Mouse (Mus musculus) MEL (cell line): ENCODE data around the gene Hfe2. TPM values are rescaled to one million over a fixed set of nuclear protein-coding genes. Genes with fewer than 3 reads are reported as not detected.

Source experiments
- BHLHE40 ChIP-seq: IDR thresholded peaks from 2 replicates; pipeline ENCODE4 v1.6.1; 2012; ENCODE audit warnings: low read depth, mild to moderate bottlenecking, inconsistent platforms, low read length, improper control_type of control experiment, borderline replicate concordance
- CHD1 ChIP-seq: IDR thresholded peaks from 2 replicates; pipeline ENCODE4 v1.6.1; 2012; ENCODE audit warnings: low read depth, mild to moderate bottlenecking, inconsistent platforms, low read length, improper control_type of control experiment
- CHD2 ChIP-seq: IDR thresholded peaks from 2 replicates; pipeline ENCODE4 v1.6.1; 2011; ENCODE audit warnings: low read length, improper control_type of control experiment
- CTCF ChIP-seq, 3 experiments: IDR thresholded peaks in 2 of 3; conservative IDR thresholded peaks in 1 of 3; 2 replicates each; pipeline ENCODE4 v1.5.1; 2011 to 2012; ENCODE audit warnings: low read length in 3 of 3, low read depth in 2 of 3, mild to moderate bottlenecking in 2 of 3, improper control_type of control experiment in 1 of 3, inconsistent platforms in 1 of 3, mixed read lengths in 1 of 3, moderate library complexity in 1 of 3; ENCODE audit not compliant: control insufficient read depth in 1 of 3, insufficient read depth in 1 of 3, poor library complexity in 1 of 3, severe bottlenecking in 1 of 3
- ELF1 ChIP-seq: IDR thresholded peaks from 2 replicates; pipeline ENCODE4 v1.6.1; 2014; ENCODE audit warnings: low read depth, mild to moderate bottlenecking, inconsistent platforms, low read length, improper control_type of control experiment, moderate library complexity
- EP300 ChIP-seq, 2 experiments: IDR thresholded peaks; 2 replicates each; pipeline ENCODE4 v1.6.1; 2011; ENCODE audit warnings: improper control_type of control experiment in 2 of 2, low read length in 2 of 2, low read depth in 1 of 2, mild to moderate bottlenecking in 1 of 2
- ETS1 ChIP-seq: IDR thresholded peaks from 2 replicates; pipeline ENCODE4 v1.6.1; 2012; ENCODE audit warnings: low read depth, mild to moderate bottlenecking, inconsistent platforms, low read length, improper control_type of control experiment, moderate library complexity
- GATA1 ChIP-seq: IDR thresholded peaks from 2 replicates; pipeline ENCODE4 v1.6.1; 2011; ENCODE audit warnings: low read depth, low read length, improper control_type of control experiment
- JUND ChIP-seq: IDR thresholded peaks from 2 replicates; pipeline ENCODE4 v1.6.1; 2011; ENCODE audit warnings: low read depth, mild to moderate bottlenecking, improper control_type of control experiment, low read length
- MAX ChIP-seq: IDR thresholded peaks from 2 replicates; pipeline ENCODE4 v1.6.1; 2011; ENCODE audit warnings: low read length, improper control_type of control experiment
- MYB ChIP-seq: IDR thresholded peaks from 2 replicates; pipeline ENCODE4 v1.6.1; 2011; ENCODE audit warnings: mild to moderate bottlenecking, low read depth, low read length, improper control_type of control experiment
- MYC ChIP-seq: IDR thresholded peaks from 2 replicates; pipeline ENCODE4 v1.6.1; 2011; ENCODE audit warnings: low read depth, mild to moderate bottlenecking, low read length, improper control_type of control experiment, moderate library complexity
- NELFE ChIP-seq: IDR thresholded peaks from 2 replicates; pipeline ENCODE4 v1.6.1; 2011; ENCODE audit warnings: low read depth, low read length, improper control_type of control experiment
- NRF1 ChIP-seq: IDR thresholded peaks from 2 replicates; pipeline ENCODE4 v1.6.1; 2014; ENCODE audit warnings: low read depth, mild to moderate bottlenecking, inconsistent platforms, low read length, improper control_type of control experiment, moderate library complexity; ENCODE audit not compliant: poor library complexity, insufficient read depth, severe bottlenecking
- POLR2AphosphoS2 ChIP-seq: IDR thresholded peaks from 2 replicates; pipeline ENCODE4 v1.6.1; 2011; ENCODE audit warnings: low read length, improper control_type of control experiment
- POLR2AphosphoS5 ChIP-seq: IDR thresholded peaks from 2 replicates; pipeline ENCODE4 v1.6.1; 2012; ENCODE audit warnings: low read depth, borderline replicate concordance, mild to moderate bottlenecking, inconsistent platforms, low read length, moderate library complexity, mixed read lengths
- RAD21 ChIP-seq: IDR thresholded peaks from 2 replicates; pipeline ENCODE4 v1.6.1; 2011; ENCODE audit warnings: mild to moderate bottlenecking, low read depth, low read length, improper control_type of control experiment
- RCOR1 ChIP-seq: IDR thresholded peaks from 2 replicates; pipeline ENCODE4 v1.6.1; 2012; ENCODE audit warnings: low read depth, mild to moderate bottlenecking, inconsistent platforms, low read length, improper control_type of control experiment
- SIN3A ChIP-seq: IDR thresholded peaks from 2 replicates; pipeline ENCODE4 v1.6.1; 2012; ENCODE audit warnings: low read length, improper control_type of control experiment, inconsistent platforms
- SMC3 ChIP-seq: IDR thresholded peaks from 2 replicates; pipeline ENCODE4 v1.6.1; 2011; ENCODE audit warnings: low read depth, low read length, improper control_type of control experiment
- USF2 ChIP-seq, 2 experiments: IDR thresholded peaks; 2 replicates each; pipeline ENCODE4 v1.6.1; 2011 to 2012; ENCODE audit warnings: improper control_type of control experiment in 2 of 2, low read length in 2 of 2, borderline replicate concordance in 1 of 2, inconsistent platforms in 1 of 2, low read depth in 1 of 2, mild to moderate bottlenecking in 1 of 2; ENCODE audit not compliant: insufficient read depth in 1 of 2
- ZNF384 ChIP-seq: IDR thresholded peaks from 2 replicates; pipeline ENCODE4 v1.6.1; 2012; ENCODE audit warnings: low read depth, mild to moderate bottlenecking, inconsistent platforms, low read length, improper control_type of control experiment
- polyA plus RNA-seq, 2 experiments: library from polyadenylated mRNA; stranded (reverse) in 1 of 2; unstranded in 1 of 2; fragments of >175 nt in 1 of 2; fragments of >200 nt in 1 of 2; gene quantifications; 2 replicates each; pipeline versions ENCODE4 v1.2.1 to v1.2.4; 2012; ENCODE audit warnings: low replicate concordance in 2 of 2, low read depth in 1 of 2; ENCODE audit not compliant: insufficient read length in 2 of 2, insufficient read depth in 1 of 2, missing spikeins in 1 of 2
- total RNA-seq: library from RNA; depleted of rRNA; stranded (reverse); fragments of 300-350 nt; gene quantifications from 2 replicates; pipeline ENCODE4 v1.2.3, GENCODE M21; 2012

Gene Hfe2
- total and polyA plus RNA-seq, 3 experiments: not detected

GRCm38 (mm10) chr3:96571896-96572698, 47.1 kb downstream of the Hfe2 start (continued):
- TF ChIP-seq ETS1 (no peak; the same call in 1 of the 2 replicates), NRF1 (no peak), ZNF384 (no peak), BHLHE40 (no peak), RAD21 (no peak), SIN3A (peak; percentile 43), USF2 (IDR thresholded peaks at IDR 0.05; ENCODE audit: borderline replicate concordance in 1 of 2, insufficient read depth in 1 of 2, low read depth in 1 of 2, low read length in 2 of 2) (no peak), MYB (no peak), MYC (no peak), RCOR1 (no peak), CHD2 (no peak), NELFE (peak; percentile 14; the same call in 1 of the 2 replicates), POLR2AphosphoS2 (no peak), GATA1 (no peak), SMC3 (no peak), MAX (no peak), POLR2AphosphoS5 (no peak), CHD1 (no peak), JUND (no peak), CTCF (IDR thresholded peaks at IDR 0.05 in 2 of 3, conservative IDR thresholded peaks at IDR 0.05 in 1 of 3; ENCODE audit: control insufficient read depth in 1 of 3, insufficient read depth in 1 of 3, low read depth in 2 of 3, low read length in 3 of 3, poor library complexity in 1 of 3, severe bottlenecking in 1 of 3) (no peak), EP300 (IDR thresholded peaks at IDR 0.05; ENCODE audit: low read depth in 1 of 2, low read length in 2 of 2) (no peak), ELF1 (peak; percentile 37; the same call in 1 of the 2 replicates)
